Mouse (Mus musculus): ENCODE measurements around the gene Ckmt2. TPM values are rescaled to one million over a fixed set of nuclear protein-coding genes. Genes with fewer than 3 reads are reported as not detected.

Gene Ckmt2
- total RNA-seq, 2 experiments from 2014 or later: 6.5 to 7.6 TPM

GRCm38 (mm10) chr13:91874565-91874964 is 2.1 kb downstream of the Ckmt2 start:
- no peak for DNase-seq (ENCODE audit: low spot score in 2 of 2)

- DNase-seq (ENCODE audit: low spot score in 2 of 2): no peak
Measured at GRCm38 (mm10) chr13:91873734-91874329, 2.9 kb downstream of the Ckmt2 start.

DNA sequence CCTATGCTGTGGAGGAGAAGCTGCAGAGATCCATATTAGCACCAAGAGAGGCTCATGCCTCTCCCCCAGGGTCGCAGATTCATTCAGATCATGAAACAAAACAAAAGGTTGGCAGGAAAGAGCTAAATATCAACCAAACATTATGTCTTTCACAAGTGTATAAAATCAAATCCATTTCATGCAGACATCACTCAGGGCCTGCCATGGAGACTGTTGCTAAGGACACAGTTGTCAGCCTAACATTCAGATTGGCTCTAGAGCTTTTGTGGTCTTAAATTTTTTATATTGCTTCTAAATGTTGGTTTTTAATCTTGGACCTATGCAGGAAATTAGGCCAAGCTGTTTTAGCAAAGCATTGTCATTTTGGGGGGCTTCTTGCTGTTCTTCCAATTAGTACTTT is 8.1 kb downstream of the Ckmt2 start:
- no peak for DNase-seq (ENCODE audit: low spot score in 2 of 2)

- no peak for DNase-seq (ENCODE audit: low spot score in 2 of 2)
Measured at GRCm38 (mm10) chr13:91858835-91859234, 17.9 kb downstream of the Ckmt2 start.

DNA sequence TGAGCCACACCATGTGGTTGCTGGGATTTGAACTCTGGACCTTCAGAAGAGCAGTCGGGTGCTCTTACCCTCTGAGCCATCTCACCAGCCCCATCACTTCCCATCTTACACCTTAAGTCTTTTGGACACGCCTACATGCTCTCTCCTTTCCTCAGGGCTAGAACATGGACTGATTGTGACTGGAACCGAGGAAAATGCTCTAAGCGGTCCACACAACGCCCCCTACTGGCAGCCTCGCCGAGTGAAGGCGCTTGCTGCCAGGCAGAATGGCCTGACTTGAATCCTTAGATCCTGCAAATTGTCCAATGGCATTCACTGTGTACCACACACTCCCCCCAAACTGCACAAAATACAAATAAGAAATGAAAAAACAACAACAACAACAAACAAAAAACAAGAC is 19.3 kb downstream of the Ckmt2 start:
- no peak for DNase-seq (ENCODE audit: low spot score in 2 of 2)

GRCm38 (mm10) chr13:91854412-91854811 is 22.3 kb downstream of the Ckmt2 start:
- no peak for DNase-seq (ENCODE audit: low spot score in 2 of 2)

- DNase-seq (ENCODE audit: low spot score in 2 of 2): no peak
Measured at GRCm38 (mm10) chr13:91827876-91828275, 48.8 kb downstream of the Ckmt2 start.

- no peak for DNase-seq (ENCODE audit: low spot score in 2 of 2)
Measured at GRCm38 (mm10) chr13:91826066-91826465, 50.6 kb downstream of the Ckmt2 start.

- no peak for DNase-seq (ENCODE audit: low spot score in 2 of 2)
Measured at GRCm38 (mm10) chr13:91824845-91825550, 51.7 kb downstream of the Ckmt2 start.

DNA sequence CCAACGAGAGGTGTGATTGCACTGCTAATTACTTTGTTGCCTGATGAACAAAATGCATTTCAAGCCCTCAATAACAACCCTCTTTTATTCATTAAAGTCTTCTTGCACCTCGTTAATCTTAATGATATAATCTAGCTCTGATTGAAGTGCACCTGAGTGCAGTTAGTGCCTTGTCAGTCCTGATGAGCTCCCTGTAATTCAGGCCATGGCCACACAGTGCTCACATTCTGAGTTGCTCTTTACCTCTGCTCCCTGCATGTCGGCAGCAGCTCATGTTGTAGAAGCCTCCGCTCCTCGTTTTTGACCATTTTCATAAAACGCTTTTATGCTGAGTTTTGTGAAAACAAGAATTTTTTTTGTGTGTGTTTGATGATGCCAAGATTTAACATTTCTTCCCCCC is 53.0 kb downstream of the Ckmt2 start:
- no peak for DNase-seq (ENCODE audit: low spot score in 2 of 2)

DNA sequence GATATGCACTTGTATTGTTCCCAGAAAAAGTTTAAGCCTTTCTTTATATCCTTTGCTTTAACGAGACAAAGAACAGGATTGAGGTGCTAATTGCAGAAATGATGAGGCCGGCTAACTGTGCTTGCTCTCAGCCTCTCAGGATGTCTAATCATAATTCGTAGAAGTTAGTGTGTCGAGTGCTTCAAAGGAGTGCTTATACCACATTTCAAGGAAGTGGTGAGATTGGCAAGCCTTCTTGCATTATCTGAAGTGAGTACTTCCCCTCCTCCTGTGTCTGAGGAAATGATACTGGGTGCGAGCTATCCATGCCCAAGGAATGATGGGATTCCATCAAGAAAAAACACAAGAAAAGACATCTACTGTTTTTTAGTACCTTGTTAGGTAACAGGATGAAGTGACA is 62.0 kb downstream of the Ckmt2 start:
- no peak for DNase-seq (ENCODE audit: low spot score in 2 of 2)

DNA sequence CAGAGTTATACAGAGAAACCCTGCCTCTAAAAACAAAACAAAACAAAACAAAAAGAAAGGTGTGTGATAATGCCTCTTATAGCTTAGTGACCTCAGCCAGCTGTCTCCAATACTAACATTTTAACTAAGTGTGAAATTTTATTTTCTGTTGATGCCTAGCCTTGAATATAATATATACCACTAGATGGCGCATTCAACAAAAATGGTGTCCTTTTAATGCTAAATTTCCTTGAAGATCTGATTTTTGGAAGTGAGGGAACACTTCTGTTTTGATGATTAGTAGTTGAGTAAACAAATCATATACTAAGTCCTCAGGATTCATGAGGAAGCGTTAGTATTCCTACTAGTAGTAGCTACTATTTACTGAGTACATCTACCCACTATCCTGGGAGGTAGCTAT is 67.2 kb downstream of the Ckmt2 start:
- no peak for DNase-seq (ENCODE audit: low spot score in 2 of 2)

DNA sequence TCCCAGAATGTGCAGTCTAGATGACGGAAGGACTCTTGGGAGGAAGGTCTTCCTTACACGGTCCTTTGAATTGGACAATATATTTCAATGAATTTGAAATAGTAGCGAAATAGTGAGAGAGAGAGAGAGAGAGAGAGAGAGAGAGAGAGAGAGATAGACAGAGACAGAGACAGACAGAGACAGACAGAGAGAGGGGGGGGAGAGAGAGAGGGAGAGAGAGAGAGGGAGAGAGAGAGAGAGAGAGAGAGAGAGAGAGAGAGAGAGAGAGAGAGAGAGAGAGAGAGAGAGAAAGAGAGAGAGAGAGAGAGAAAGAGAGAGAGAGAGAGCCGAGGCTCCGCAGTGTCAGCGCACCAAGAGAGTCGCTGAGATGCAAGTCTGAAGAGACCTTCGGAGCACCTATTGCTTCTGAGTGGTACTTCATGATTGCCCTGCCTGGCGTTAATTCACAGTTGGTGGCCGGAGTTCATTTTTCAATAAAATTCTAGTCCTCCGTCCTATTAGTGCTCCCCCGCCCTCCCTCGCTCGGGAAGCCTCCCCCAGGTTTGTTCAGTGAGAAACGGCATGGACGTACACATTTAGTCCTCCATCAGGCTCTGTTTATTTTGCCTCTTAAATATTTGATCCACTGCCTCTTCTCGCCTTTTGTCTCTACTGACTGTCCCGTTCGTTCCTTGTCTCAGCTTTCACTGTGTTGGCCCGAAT is 68.7 kb downstream of the Ckmt2 start:
- no peak for DNase-seq (ENCODE audit: low spot score in 2 of 2)

DNA sequence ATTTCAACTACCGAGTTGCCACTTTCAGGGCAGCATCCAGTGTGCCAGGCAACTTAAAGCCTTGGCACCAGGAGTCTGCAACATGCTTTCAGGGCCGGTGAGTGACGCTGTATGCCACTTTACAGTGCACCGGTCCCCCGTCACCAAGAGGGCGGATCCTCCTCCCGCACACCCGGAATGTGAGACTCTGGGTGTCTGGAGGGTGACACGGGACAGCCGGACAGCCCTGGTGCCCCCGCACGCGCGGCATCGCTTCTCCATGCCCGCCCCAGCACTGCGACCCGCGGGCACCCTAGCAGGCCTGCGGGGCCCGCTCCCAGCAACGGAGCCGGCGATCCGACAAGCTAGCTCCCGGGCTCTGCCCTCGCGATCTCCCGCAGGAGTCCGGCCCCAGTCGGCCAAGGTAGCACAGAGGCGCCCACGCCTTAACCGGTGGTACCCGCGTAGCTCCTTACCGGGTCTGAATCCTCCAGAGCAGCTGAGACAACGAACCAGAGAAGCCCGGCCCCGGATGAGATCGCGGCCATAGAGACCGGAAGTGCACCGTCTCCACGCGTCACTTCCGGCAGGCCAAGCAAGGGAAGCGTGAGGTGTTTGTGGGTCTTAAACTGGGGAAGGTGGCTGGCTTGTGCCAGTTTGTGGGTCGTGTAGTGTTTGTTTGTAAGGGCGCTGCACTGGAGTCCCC is 69.4 kb downstream of the Ckmt2 start, which contains the start of gene Zcchc9:
TSS of gene Zcchc9 (minus strand) at position 551 of the 685 bp plus-strand sequence.
- peak; percentile 61 to 78 for DNase-seq (ENCODE audit: low spot score in 2 of 2)

Other genes starting within 250 kb of the Ckmt2 start
- 1 to 10 TPM in 1 of 2 experiments, under 1 TPM in 1; 0.39 to 4.9 TPM for gene Acot12, start 135.4 kb downstream of the Ckmt2 start, total RNA-seq (2021)
- gene Zcchc9, start 69.2 kb downstream of the Ckmt2 start, total RNA-seq (2021): 10 to 100 TPM; 31.1 to 33.0 TPM

Data from adrenal gland, postnatal 4 days (tissue).